Mouse (Mus musculus): ENCODE measurements around the gene Zdhhc25. TPM values are rescaled to one million over a fixed set of nuclear protein-coding genes. Genes with fewer than 3 reads are reported as not detected.
A peak's percentile ranks its signal among the peaks of the same experiment; 100 is the strongest.

The Zdhhc25 gene
- not detected in 2 replicates for polyA plus RNA-seq (2012; ENCODE audit: insufficient read depth, insufficient read length, low replicate concordance, missing spikeins)

DNA sequence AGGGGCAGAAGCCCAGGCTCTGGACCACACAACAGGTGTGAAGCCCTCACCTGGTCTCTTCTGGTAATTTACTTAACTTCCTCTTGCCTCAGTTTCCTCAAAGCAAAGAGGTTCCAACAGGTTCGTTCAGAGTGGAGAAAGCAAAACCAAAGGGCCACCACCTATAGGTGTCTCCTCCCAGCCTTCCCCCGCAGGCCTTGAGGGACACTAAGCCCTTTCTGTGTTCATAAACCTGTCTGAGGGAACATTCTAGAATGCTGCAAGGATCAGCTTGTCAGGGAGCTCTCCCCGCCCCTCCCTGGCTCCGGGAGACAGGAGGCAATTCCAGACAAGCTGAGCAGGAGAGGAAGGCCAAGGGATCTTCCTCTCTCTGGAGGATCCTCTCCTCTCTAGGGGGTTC lies at the start of gene Zdhhc25:
Gene Zdhhc25, plus strand, starts transcription at position 301 of the 400 bp plus-strand sequence.
- no peak for TF ChIP-seq CTCF (IDR thresholded peaks at IDR 0.05; ENCODE audit: insufficient read depth, low read depth, low read length)
- TF ChIP-seq POLR2A (IDR thresholded peaks at IDR 0.05; ENCODE audit: insufficient read depth, low read depth, low read length) = no peak
- no peak within 1 kb of the TSS for H3K4me3 ChIP-seq (ENCODE audit: insufficient read depth, low read depth, low read length)
- no peak within 1 kb of the TSS for H3K27ac ChIP-seq (ENCODE audit: insufficient read depth, low read depth, low read length)
- no peaks in the 10 kb centered on the region for H3K4me1 ChIP-seq (ENCODE audit: control insufficient read depth, insufficient read depth, low read length)
- WGBS = 88% methylated on average over 4 of the region's 4 CpGs

DNA sequence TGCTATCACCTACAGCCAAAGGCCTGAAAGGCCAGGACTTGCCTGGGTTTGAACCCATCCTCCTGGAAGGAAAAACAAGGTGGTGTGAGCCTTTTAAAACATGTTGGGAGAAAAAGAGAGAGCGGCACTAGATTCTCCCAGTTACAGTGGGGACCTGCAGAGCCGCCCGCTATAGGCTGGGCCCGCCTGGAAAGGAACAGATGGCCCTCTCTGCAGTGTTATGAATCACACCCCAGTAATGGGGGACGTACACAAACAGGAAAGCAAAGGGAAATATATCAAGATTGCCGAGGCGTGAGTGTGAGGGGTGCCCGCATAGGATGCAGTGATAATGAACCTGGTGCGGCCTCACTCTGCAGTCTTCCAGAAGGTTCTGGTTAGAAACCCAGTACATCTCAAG lies 47.2 kb upstream of the Zdhhc25 start:
- no peak overlapping the region for H3K4me3 ChIP-seq (ENCODE audit: insufficient read depth, low read depth, low read length)
- 85% methylated on average over 9 of the region's 9 CpGs for WGBS
- TF ChIP-seq POLR2A (IDR thresholded peaks at IDR 0.05; ENCODE audit: insufficient read depth, low read depth, low read length) = no peak
- TF ChIP-seq CTCF (IDR thresholded peaks at IDR 0.05; ENCODE audit: insufficient read depth, low read depth, low read length) = no peak
- no peak overlapping the region for H3K27ac ChIP-seq (ENCODE audit: insufficient read depth, low read depth, low read length)
- peaks cover 6% of the 10 kb centered on the region for H3K4me1 ChIP-seq (ENCODE audit: control insufficient read depth, insufficient read depth, low read length)

DNA sequence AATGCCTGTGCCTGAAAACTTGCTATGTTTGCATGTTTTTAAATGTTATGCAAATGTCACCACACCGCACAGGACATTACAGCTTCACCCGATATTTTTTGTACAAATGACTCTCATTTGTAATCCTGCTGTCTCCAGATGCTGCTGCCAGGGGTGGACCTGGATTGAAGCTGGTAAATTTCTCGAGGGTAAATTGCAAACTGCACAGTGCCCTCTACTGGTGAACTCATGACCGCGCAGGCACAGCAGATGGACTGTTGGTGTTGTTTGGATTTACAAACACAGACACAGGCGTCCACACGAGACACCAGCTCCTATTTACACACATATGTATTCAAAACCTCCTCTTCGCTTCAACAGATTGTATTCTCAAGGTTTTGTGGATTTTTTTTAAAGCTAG lies 44.6 kb upstream of the Zdhhc25 start:
- no peak for TF ChIP-seq POLR2A (IDR thresholded peaks at IDR 0.05; ENCODE audit: insufficient read depth, low read depth, low read length)
- peak; percentile 44; the same call in 1 of the 2 replicates for TF ChIP-seq CTCF (IDR thresholded peaks at IDR 0.05; ENCODE audit: insufficient read depth, low read depth, low read length)
- no peak overlapping the region for H3K27ac ChIP-seq (ENCODE audit: insufficient read depth, low read depth, low read length)
- no peak overlapping the region for H3K4me3 ChIP-seq (ENCODE audit: insufficient read depth, low read depth, low read length)
- H3K4me1 ChIP-seq (ENCODE audit: control insufficient read depth, insufficient read depth, low read length) = no peaks in the 10 kb centered on the region
- WGBS = 20% methylated on average over 8 of the region's 8 CpGs

DNA sequence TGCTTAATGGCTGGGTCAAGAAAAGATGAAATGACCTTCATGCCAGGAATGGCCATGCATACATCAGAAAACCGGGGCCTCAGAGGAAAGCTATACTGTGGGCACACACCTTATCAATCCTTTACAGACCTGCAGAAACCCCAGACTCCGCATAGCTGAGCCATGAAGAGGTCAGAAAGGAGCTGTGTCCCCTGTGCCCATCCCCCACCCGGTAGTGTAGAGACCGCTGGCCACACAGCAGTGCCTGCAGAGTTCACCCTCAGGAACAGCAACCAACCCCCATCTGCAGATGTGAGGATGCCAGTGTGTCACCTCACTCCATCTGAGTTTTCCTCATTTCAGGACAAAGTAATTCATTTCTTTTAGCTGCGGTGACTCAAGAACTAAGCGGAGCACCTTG lies 39.5 kb upstream of the Zdhhc25 start:
- H3K4me1 ChIP-seq (ENCODE audit: control insufficient read depth, insufficient read depth, low read length) = peaks cover 10% of the 10 kb centered on the region
- TF ChIP-seq CTCF (IDR thresholded peaks at IDR 0.05; ENCODE audit: insufficient read depth, low read depth, low read length) = no peak
- no peak for TF ChIP-seq POLR2A (IDR thresholded peaks at IDR 0.05; ENCODE audit: insufficient read depth, low read depth, low read length)
- H3K27ac ChIP-seq (ENCODE audit: insufficient read depth, low read depth, low read length) = no peak overlapping the region
- H3K4me3 ChIP-seq (ENCODE audit: insufficient read depth, low read depth, low read length) = no peak overlapping the region
- WGBS = 66% methylated on average over 6 of the region's 6 CpGs

DNA sequence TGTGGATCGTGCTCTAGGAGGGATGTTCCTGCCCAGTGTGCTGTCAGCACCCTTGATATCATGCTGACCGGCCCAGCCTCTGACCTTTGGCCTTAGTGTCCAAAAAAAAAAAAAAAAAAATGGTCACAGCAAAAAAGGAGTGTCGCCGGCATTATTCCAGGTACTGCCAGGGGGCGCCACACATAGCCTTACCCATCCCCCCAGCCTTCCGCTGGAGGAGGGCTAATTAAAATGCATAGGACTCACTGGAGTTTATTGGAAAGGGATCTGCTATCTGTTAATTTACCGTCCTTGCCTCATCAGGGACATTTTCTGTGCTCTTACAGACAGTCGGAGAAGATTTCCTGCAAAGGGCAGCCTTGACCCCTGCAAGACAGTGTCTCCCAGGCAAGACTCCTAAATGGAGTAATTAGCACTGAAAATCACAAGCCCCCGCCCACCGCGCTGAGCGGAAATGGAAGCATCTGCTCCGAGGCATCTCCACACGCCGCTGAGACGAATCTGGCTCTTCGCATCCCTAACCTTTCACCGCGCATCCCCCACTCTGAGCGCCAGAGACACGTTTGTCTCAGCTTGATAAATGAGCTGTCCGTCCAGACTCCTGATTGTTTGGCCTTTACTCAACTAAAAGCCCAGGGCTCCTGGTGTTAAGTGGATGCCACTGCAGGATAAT lies 38.9 kb upstream of the Zdhhc25 start:
- no peak overlapping the region for H3K27ac ChIP-seq (ENCODE audit: insufficient read depth, low read depth, low read length)
- 6% methylated on average over 22 of the region's 22 CpGs for WGBS
- H3K4me1 ChIP-seq (ENCODE audit: control insufficient read depth, insufficient read depth, low read length) = peaks cover 10% of the 10 kb centered on the region
- TF ChIP-seq CTCF (IDR thresholded peaks at IDR 0.05; ENCODE audit: insufficient read depth, low read depth, low read length) (peak; percentile 43; the same call in 1 of the 2 replicates), POLR2A (IDR thresholded peaks at IDR 0.05; ENCODE audit: insufficient read depth, low read depth, low read length) (no peak)
- H3K4me3 ChIP-seq (ENCODE audit: insufficient read depth, low read depth, low read length) = peak overlapping the region; percentile 1; the same call in 1 of the 2 replicates

DNA sequence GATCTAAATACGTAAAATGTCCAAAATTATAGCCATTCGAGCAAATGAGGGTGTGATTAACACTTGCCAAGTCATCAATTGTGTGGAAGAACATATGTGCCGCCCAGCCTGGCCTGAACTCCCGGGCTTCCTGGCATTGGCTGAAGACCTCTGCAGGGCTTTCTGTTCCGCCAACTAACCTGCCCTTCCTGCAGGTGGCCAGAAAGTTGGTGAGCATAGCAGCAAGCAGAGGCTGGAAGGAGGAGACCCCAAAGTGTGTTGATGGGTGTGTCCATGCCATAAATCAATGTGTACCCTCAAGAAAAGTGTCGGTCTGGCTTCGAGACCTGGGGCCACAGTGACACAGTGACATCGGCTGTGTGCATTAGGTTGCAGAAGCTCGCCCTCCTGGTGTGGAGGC lies 34.8 kb upstream of the Zdhhc25 start:
- TF ChIP-seq CTCF (IDR thresholded peaks at IDR 0.05; ENCODE audit: insufficient read depth, low read depth, low read length) (no peak), POLR2A (IDR thresholded peaks at IDR 0.05; ENCODE audit: insufficient read depth, low read depth, low read length) (no peak)
- peaks cover 10% of the 10 kb centered on the region for H3K4me1 ChIP-seq (ENCODE audit: control insufficient read depth, insufficient read depth, low read length)
- no peak overlapping the region for H3K4me3 ChIP-seq (ENCODE audit: insufficient read depth, low read depth, low read length)
- H3K27ac ChIP-seq (ENCODE audit: insufficient read depth, low read depth, low read length) = no peak overlapping the region
- WGBS = 86% methylated on average over 9 of the region's 9 CpGs

DNA sequence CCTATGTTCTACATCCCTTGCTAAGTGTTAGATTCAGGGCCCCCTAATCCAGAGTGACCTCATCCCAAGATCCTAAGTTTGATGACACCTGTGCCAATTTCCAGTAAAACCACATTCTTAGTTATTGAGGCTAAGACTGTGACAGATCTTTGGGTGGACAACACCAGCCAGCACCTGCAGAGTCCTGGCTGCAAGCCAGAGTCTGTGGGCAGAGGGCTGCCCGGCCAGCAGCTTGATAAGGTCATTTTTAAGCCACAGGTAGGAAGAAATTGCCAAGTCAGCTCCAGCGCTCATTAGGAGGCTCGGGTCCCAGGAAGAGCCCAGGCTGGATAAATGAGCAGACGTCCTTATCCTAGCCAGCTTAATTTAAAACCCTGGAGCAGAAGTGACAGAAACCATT lies 34.3 kb upstream of the Zdhhc25 start:
- no peak overlapping the region for H3K27ac ChIP-seq (ENCODE audit: insufficient read depth, low read depth, low read length)
- no peak overlapping the region for H3K4me3 ChIP-seq (ENCODE audit: insufficient read depth, low read depth, low read length)
- peaks cover 7% of the 10 kb centered on the region for H3K4me1 ChIP-seq (ENCODE audit: control insufficient read depth, insufficient read depth, low read length)
- TF ChIP-seq CTCF (IDR thresholded peaks at IDR 0.05; ENCODE audit: insufficient read depth, low read depth, low read length) (no peak), POLR2A (IDR thresholded peaks at IDR 0.05; ENCODE audit: insufficient read depth, low read depth, low read length) (no peak)
- WGBS = 78% methylated on average over 4 of the region's 4 CpGs

DNA sequence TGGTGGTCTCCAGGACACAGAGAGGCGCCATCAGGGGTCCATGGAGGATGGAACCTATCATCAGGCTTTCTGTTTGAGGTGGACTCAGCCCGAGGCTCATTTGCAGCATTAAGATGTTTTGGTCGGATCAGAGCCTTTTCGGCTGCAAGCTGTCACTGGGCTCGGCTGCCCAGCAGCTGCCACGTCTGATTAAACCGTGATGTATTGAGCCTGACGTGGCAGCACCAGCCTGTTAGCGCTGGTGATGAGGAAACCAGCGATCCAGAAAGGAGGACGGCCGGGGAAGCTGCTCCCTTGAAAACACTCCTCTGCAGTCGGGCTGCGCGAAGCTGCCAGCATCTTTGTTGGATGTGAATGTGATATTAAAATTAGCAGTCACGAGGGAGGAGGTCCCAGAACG lies 29.4 kb upstream of the Zdhhc25 start:
- TF ChIP-seq CTCF (IDR thresholded peaks at IDR 0.05; ENCODE audit: insufficient read depth, low read depth, low read length) = no peak
- TF ChIP-seq POLR2A (IDR thresholded peaks at IDR 0.05; ENCODE audit: insufficient read depth, low read depth, low read length) = no peak
- Histone ChIP-seq H3K27ac (ENCODE audit: insufficient read depth, low read depth, low read length) (no peak overlapping the region), H3K4me1 (ENCODE audit: control insufficient read depth, insufficient read depth, low read length) (no peaks in the 10 kb centered on the region), H3K4me3 (ENCODE audit: insufficient read depth, low read depth, low read length) (no peak overlapping the region)
- 60% methylated on average over 17 of the region's 17 CpGs for WGBS

DNA sequence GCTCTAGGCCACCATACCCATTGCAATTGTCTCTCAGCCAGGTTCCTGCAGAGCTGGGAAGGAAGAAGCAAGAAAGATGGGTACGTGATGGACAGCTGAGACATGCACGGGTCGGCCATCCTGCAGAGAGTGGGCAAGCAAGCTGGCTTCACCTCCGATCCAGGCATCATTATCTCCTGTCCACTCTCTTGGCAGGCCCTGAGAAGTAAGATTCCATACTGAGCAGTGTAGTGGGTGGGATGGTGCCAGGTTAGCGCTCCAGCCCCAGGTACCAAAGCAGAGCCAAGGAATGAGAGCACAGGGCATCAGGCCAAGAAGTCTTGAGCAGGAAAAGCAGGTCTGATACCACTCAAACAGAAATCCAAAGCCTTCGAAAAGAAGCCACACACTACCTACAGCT lies 20.6 kb upstream of the Zdhhc25 start:
- WGBS = 90% methylated on average over 6 of the region's 6 CpGs
- H3K27ac ChIP-seq (ENCODE audit: insufficient read depth, low read depth, low read length) = no peak overlapping the region
- H3K4me3 ChIP-seq (ENCODE audit: insufficient read depth, low read depth, low read length) = no peak overlapping the region
- H3K4me1 ChIP-seq (ENCODE audit: control insufficient read depth, insufficient read depth, low read length) = no peaks in the 10 kb centered on the region
- TF ChIP-seq CTCF (IDR thresholded peaks at IDR 0.05; ENCODE audit: insufficient read depth, low read depth, low read length) (no peak), POLR2A (IDR thresholded peaks at IDR 0.05; ENCODE audit: insufficient read depth, low read depth, low read length) (no peak)

Measured in olfactory bulb, adult 2 months (tissue).